Mouse (Mus musculus): ENCODE results near the gene Abca1.
A peak's percentile ranks its signal among the peaks of the same experiment; 100 is the strongest.

The Abca1 gene

GRCm38 (mm10) chr4:53159767-53160166 lies at the start of gene Abca1:
Abca1 (minus strand) TSS chr4:53159895.
- DNase-seq (ENCODE audit: low spot score in 2 of 2), result peak; percentile 82 to 88

GRCm38 (mm10) chr4:53204482-53204881 lies 44.8 kb upstream of the Abca1 start:
- DNase-seq (ENCODE audit: low spot score in 2 of 2), result no peak

- DNase-seq (ENCODE audit: low spot score in 2 of 2), result peak in 1 of 2 experiments; percentile 12
Measured at GRCm38 (mm10) chr4:53203595-53204400, 44.1 kb upstream of the Abca1 start.

GRCm38 (mm10) chr4:53200276-53200675 lies 40.6 kb upstream of the Abca1 start:
- no peak for DNase-seq (ENCODE audit: low spot score in 2 of 2)

GRCm38 (mm10) chr4:53197842-53198241 lies 38.1 kb upstream of the Abca1 start:
- DNase-seq (ENCODE audit: low spot score in 2 of 2), result no peak

GRCm38 (mm10) chr4:53196058-53196771 lies 36.5 kb upstream of the Abca1 start:
- DNase-seq (ENCODE audit: low spot score in 2 of 2), result peak; percentile 87 to 94

GRCm38 (mm10) chr4:53187071-53187470 lies 27.4 kb upstream of the Abca1 start:
- peak in 1 of 2 experiments; percentile 17 for DNase-seq (ENCODE audit: low spot score in 2 of 2)

DNA sequence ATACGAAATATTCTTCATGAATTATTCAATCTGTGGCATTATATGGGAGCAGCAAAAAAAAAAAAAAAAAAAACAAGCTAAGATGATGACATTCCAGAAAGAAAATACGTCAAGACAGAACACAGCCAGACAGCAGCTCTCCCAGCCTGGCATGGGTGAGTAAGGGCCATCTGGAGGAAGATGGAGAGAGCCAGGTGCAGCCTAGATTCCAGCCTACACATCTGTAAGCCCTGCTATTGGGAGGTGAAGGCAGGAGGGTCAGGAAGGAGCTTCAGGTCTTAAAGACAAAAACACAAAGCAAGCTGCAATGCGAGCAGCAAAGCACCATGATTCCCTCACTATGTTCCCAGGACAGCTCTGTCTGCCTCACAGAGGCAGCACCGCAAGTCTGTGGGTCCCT lies 26.9 kb upstream of the Abca1 start:
- DNase-seq (ENCODE audit: low spot score in 2 of 2), result no peak

GRCm38 (mm10) chr4:53186141-53186540 lies 26.4 kb upstream of the Abca1 start:
- DNase-seq (ENCODE audit: low spot score in 2 of 2), result no peak

GRCm38 (mm10) chr4:53181479-53181878 lies 21.8 kb upstream of the Abca1 start:
- no peak for DNase-seq (ENCODE audit: low spot score in 2 of 2)

GRCm38 (mm10) chr4:53179308-53179820 lies 19.7 kb upstream of the Abca1 start:
- no peak for DNase-seq (ENCODE audit: low spot score in 2 of 2)

DNA sequence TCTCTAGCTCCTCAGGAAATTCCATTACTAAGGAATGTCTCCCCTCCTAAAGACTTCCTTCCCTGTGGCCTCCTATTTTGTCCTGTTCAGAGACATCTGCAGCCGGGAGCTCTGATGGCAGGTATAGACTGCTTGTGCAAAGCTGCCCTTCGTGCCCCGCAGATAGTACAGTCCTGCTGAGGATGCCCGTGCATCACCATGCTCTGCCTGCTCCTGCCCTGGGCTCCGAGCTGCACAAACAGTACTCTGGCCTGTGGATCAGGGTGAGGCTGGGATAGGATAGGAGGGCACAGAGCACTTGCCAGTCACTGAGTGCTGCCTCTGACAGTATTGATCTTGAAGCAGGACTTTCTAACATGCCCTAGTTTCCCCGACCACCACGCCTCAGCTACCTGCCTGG lies 18.8 kb upstream of the Abca1 start:
- no peak for DNase-seq (ENCODE audit: low spot score in 2 of 2)

DNA sequence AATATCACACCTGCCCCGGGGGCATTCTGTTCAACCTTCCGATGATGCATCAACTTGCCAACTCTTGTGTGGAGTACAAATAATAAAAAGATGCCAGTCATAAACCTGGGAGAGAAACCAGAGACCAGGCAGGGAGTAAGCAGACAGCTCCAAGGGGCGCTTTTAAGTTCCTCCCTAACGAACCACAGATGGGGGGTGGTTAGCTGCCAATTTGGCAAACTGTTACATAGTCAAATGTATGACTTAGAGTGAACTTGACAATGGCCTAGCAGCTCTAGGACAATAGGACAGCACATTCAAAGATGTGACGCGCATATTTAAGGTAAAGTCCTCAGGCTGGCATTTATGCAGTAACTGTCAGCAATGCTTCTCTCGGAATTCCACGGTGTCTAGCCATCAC lies 18.0 kb upstream of the Abca1 start:
- DNase-seq (ENCODE audit: low spot score in 2 of 2), result no peak

GRCm38 (mm10) chr4:53174906-53175305 lies 15.2 kb upstream of the Abca1 start:
- no peak for DNase-seq (ENCODE audit: low spot score in 2 of 2)

DNA sequence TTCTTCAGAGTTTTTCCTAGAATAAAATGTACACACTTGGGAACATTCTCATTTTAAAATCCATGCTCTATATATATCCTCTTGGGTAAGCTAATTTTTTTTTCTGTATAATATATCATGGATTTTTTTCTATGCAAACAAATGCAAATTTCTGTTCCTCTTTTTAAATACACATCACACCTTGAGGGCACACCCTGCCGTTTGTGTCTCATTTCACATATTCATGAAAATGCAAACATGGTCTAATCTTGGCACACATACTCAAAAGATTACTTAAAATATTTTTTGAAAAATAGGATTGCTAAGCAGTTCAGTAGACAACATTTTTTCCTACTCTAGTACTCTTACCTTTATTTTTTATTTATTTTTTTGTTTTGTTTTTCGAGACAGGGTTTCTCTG lies 10.7 kb upstream of the Abca1 start:
- DNase-seq (ENCODE audit: low spot score in 2 of 2), result no peak

- no peak for DNase-seq (ENCODE audit: low spot score in 2 of 2)
Measured at GRCm38 (mm10) chr4:53165231-53165630, 5.5 kb upstream of the Abca1 start.

DNA sequence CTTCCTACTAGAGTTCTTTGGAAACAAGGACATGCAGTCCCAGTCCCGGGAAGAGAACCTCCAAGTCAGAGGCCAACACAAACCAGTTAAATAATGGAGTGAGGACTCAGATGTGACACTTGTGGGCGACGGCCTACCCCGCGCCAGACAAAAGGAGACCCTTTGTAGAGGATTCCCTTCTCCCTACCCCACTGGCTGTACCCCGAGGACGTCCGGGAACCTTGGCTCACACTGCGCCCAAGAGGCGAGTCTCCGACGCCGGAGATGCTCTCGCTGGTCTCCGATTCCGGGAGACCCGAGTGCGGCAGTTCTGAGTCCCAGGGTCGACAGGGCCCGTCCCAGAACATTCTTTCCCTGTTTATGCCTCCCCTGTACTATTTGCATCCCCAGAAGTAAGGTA lies 519 bp downstream of the Abca1 start:
- peak; percentile 11 to 14 for DNase-seq (ENCODE audit: low spot score in 2 of 2)

DNA sequence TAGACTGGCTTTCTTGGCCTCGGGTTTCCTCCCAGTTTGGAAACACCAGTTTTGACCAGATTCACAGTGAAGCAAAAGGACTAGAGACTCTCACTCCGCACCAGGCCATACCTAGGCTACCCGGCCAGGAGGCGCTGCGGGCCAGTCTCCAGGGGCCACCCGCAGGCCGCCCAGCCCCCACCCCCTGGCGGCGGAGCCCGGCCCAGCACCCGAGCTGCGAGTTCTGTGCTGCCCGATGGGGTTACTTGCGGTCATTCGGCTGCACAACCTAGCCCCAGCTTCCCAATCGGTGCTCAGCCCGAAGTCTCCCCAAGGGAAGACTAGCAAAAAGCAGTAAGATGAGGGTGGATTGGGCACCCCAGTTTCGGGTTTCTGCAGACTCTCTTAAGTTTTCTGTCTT lies 1.1 kb downstream of the Abca1 start:
- peak; percentile 61 to 68 for DNase-seq (ENCODE audit: low spot score in 2 of 2)

GRCm38 (mm10) chr4:53155471-53155870 lies 4.2 kb downstream of the Abca1 start:
- DNase-seq (ENCODE audit: low spot score in 2 of 2), result no peak

DNA sequence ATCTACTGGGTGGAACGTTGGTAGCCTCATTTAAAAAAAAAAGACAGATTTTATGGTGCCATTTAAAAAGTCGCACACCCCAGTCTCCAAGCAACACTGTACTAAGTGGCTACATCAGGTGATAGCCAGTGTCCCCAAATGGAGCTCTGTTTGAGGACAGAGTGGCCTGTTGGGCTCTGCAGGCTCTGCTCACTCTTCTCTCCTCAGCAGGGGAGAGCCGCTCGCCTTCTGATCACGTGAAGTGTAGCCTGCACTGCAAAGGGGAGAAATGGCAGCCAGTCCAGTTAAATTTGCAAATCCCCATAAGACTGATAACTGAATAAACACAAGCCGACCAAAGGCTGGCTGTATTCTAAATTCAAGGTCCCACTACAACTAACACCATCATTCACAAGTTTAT lies 6.0 kb downstream of the Abca1 start:
- no peak for DNase-seq (ENCODE audit: low spot score in 2 of 2)

DNA sequence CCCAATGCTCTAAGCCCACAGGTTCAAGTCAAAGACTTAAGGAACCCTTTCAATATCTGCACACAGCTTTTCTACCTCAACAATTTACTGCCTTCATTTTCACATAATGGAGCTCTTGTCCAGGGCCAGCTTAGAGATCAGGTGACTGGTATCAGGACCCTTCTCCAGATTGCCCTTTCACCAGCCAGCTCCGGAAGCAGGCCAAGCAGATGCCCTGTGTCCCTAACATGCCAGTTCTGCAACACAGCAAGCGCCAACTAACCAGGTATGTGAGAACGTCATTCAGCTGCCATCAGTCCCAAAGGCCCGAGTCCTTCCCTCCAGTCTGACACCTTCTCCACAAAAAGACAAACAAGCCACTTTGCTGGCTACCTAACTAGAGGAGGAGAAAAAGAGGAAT lies 6.6 kb downstream of the Abca1 start:
- no peak for DNase-seq (ENCODE audit: low spot score in 2 of 2)

DNA sequence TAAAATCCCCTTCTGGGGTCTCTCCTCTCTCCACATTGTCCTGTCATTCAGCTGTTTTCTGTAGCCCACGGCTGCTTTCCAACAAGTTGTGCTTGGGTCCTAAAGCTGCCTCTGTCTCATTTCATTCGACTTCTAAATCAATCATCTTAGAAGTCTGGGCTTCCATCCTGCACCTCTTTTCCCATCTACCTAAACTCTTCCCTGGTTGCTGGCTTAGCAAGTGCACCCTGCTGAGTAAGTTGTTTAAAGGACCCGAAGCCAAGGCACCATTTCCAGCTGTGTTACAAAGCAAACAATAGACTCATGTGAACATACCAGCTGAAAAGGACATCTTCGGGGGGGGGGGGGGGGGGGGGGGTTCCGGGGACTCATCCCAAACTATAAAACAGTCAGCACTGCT lies 7.0 kb downstream of the Abca1 start:
- no peak for DNase-seq (ENCODE audit: low spot score in 2 of 2)

GRCm38 (mm10) chr4:53150516-53150915 lies 9.2 kb downstream of the Abca1 start:
- no peak for DNase-seq (ENCODE audit: low spot score in 2 of 2)
